Mouse (Mus musculus) cerebellum, adult 9-11 months (tissue): ENCODE measurements around the gene Gja8.

Source experiments
- DNase-seq: peaks from one replicate; pipeline ENCODE4 v3.0.0; 2022

The Gja8 gene

GRCm38 (mm10) chr3:96925920-96926319 lies at the start of gene Gja8:
Gja8 (minus strand) TSS chr3:96926020.
- DNase-seq: no peak

- DNase-seq: no peak
Measured at GRCm38 (mm10) chr3:96974467-96974866, 48.6 kb upstream of the Gja8 start.

- no peak for DNase-seq
Measured at GRCm38 (mm10) chr3:96970986-96971385, 45.2 kb upstream of the Gja8 start.

- DNase-seq: no peak
Measured at GRCm38 (mm10) chr3:96963088-96964034, 37.5 kb upstream of the Gja8 start.

GRCm38 (mm10) chr3:96960597-96960996 lies 34.8 kb upstream of the Gja8 start:
- DNase-seq: no peak

GRCm38 (mm10) chr3:96953489-96954233 lies 27.8 kb upstream of the Gja8 start:
- no peak for DNase-seq

GRCm38 (mm10) chr3:96942706-96943105 lies 16.9 kb upstream of the Gja8 start:
- no peak for DNase-seq

GRCm38 (mm10) chr3:96938738-96939137 lies 12.9 kb upstream of the Gja8 start:
- peak; percentile 86 for DNase-seq

- no peak for DNase-seq
Measured at GRCm38 (mm10) chr3:96937606-96938005, 11.8 kb upstream of the Gja8 start.

GRCm38 (mm10) chr3:96936241-96936640 lies 10.4 kb upstream of the Gja8 start:
- no peak for DNase-seq

GRCm38 (mm10) chr3:96931261-96931681 lies 5.5 kb upstream of the Gja8 start:
- DNase-seq: no peak

- no peak for DNase-seq
Measured at GRCm38 (mm10) chr3:96924631-96925030, 1.2 kb downstream of the Gja8 start.

- DNase-seq: no peak
Measured at GRCm38 (mm10) chr3:96920991-96921390, 4.8 kb downstream of the Gja8 start.

- DNase-seq: no peak
Measured at GRCm38 (mm10) chr3:96905592-96905991, 20.2 kb downstream of the Gja8 start.

- peak; percentile 95 for DNase-seq
Measured at GRCm38 (mm10) chr3:96904851-96905541, 20.8 kb downstream of the Gja8 start, which contains the start of gene Gpr89. Gpr89 (minus strand) TSS chr3:96905346.

GRCm38 (mm10) chr3:96904393-96904792 lies 21.4 kb downstream of the Gja8 start, which contains the start of gene Gja5:
Gja5 (plus strand) TSS chr3:96904693.
- DNase-seq: no peak

- DNase-seq: no peak
Measured at GRCm38 (mm10) chr3:96902336-96902999, 23.4 kb downstream of the Gja8 start.

- DNase-seq: no peak
Measured at GRCm38 (mm10) chr3:96883690-96884089, 42.1 kb downstream of the Gja8 start.

GRCm38 (mm10) chr3:96882061-96882849 lies 43.6 kb downstream of the Gja8 start:
- DNase-seq: no peak

- no peak for DNase-seq
Measured at GRCm38 (mm10) chr3:96881557-96881956, 44.3 kb downstream of the Gja8 start.

- DNase-seq: no peak
Measured at GRCm38 (mm10) chr3:96880385-96880784, 45.4 kb downstream of the Gja8 start.

- no peak for DNase-seq
Measured at GRCm38 (mm10) chr3:96879536-96879935, 46.3 kb downstream of the Gja8 start.
